In the genomic region with DNA sequence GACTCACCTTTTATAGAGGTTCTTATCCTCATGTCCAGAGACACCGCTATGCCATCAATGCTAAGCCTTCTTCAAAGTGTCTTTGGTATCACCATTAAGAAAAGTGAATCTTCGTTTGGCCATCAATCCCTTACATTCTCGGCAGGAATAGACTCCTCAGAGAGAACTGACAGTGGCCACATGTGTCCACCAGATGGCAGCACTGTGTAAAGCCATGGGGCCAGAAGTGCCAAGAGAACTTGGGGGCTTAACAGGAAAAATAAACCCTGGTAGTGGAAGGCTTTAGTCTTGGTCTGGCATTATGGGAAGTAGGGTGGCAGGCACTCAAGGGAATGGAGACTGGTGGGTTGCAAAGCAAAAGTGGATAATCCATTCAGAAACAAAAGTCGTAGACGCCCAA, we compare ENCODE assay signal across 9 mouse cellular contexts. TPM values are rescaled to one million over a fixed set of nuclear protein-coding genes. Genes with fewer than 3 reads are reported as not detected.
DNase-seq lines count a peak whose midpoint lies in the region; ATAC-seq and TF ChIP-seq lines count a peak whose summit lies in the region.
"Had no signal": no experiment of that assay in that cellular context is flagged by ENCODE, and none has a peak within 500 bp of the region (broad histone marks: within the 10 kb centered on the region; RNA-seq: fewer than 3 reads in every experiment).

No protein-coding gene starts in this region.

- no peak for ATAC-seq in hindbrain, embryonic 11.5 days (ENCODE audit: low FRiP score)
- ATAC-seq in hindbrain, embryonic 16.5 days = no peak
- no peak for ATAC-seq in G1E (ENCODE audit: extremely low read depth, insufficient number of reproducible peaks, low FRiP score, poor library complexity, severe bottlenecking)
- peak; percentile 68 for ATAC-seq in megakaryocyte progenitor cell, adult 5-6 weeks (replicated peaks; ENCODE audit: poor library complexity)

- 50% methylated on average over 5 of the region's 5 CpGs for WGBS in hindbrain, embryonic 11.5 days
- WGBS in hindbrain, embryonic 16.5 days = 57% methylated on average over 5 of the region's 5 CpGs

- peak; percentile 43 for TF ChIP-seq CTCF in G1E (IDR thresholded peaks at IDR 0.05; ENCODE audit: low read depth, low read length)

- H3K27me3 ChIP-seq in hindbrain, embryonic 11.5 days (ENCODE audit: control insufficient read depth, insufficient read depth, low read length) = peaks cover 2% of the 10 kb centered on the region; the same call in 1 of the 2 replicates
- H3K27me3 ChIP-seq in hindbrain, embryonic 16.5 days (replicated peaks; ENCODE audit: control insufficient read depth, insufficient read depth, low read length) = no peaks in the 10 kb centered on the region; the same call in 1 of the 2 replicates
- H3K27me3 ChIP-seq in G1E (ENCODE audit: insufficient read depth, low read length) = no peaks in the 10 kb centered on the region; the same call in 1 of the 2 replicates

- no peak overlapping the region for H3K9ac ChIP-seq in hindbrain, embryonic 11.5 days (ENCODE audit: low read depth, low read length)
- H3K9ac ChIP-seq in hindbrain, embryonic 16.5 days (ENCODE audit: low read depth, low read length) = no peak overlapping the region
- H3K9ac ChIP-seq: midbrain, embryonic 12.5 days had no signal

- no peak overlapping the region for H3K4me2 ChIP-seq in hindbrain, embryonic 11.5 days (replicated peaks; ENCODE audit: low read depth, low read length)
- no peak overlapping the region for H3K4me2 ChIP-seq in hindbrain, embryonic 16.5 days (ENCODE audit: low read length)
- H3K4me2 ChIP-seq: midbrain, embryonic 12.5 days had no signal

- H3K4me3 ChIP-seq in hindbrain, embryonic 11.5 days (ENCODE audit: low read depth, low read length) = no peak overlapping the region
- no peak overlapping the region for H3K4me3 ChIP-seq in hindbrain, embryonic 16.5 days (ENCODE audit: low read length)
- no peak overlapping the region for H3K4me3 ChIP-seq in G1E (ENCODE audit: low read depth, low read length)
- H3K4me3 ChIP-seq: midbrain, embryonic 12.5 days had no signal

- peak; percentile 81 for DNase-seq in hindbrain, embryonic 11.5 days (ENCODE audit: low spot score)
- DNase-seq in G1E (ENCODE audit: low spot score) = peak; percentile 9
- peak; percentile 73 for DNase-seq in cerebellum, adult 9-10 months
- DNase-seq in gastrocnemius, postnatal 4 days (ENCODE audit: low spot score in 2 of 2) = peak; percentile 43 to 61
- peak; percentile 73 to 82 for DNase-seq in layer of hippocampus, postnatal 14 days (ENCODE audit: low spot score in 2 of 2)
- DNase-seq in thymus, postnatal 25 days = peak; percentile 35

- H3K36me3 ChIP-seq in hindbrain, embryonic 11.5 days (ENCODE audit: control insufficient read depth, insufficient read depth, low read length) = no peaks in the 10 kb centered on the region
- no peaks in the 10 kb centered on the region for H3K36me3 ChIP-seq in hindbrain, embryonic 16.5 days (ENCODE audit: control insufficient read depth, insufficient read depth, low read length)
- H3K36me3 ChIP-seq in G1E (replicated peaks) = no peaks in the 10 kb centered on the region
- H3K36me3 ChIP-seq: midbrain, embryonic 12.5 days had no signal

- H3K4me1 ChIP-seq in hindbrain, embryonic 11.5 days (replicated peaks; ENCODE audit: control insufficient read depth, insufficient read depth, low read length) = no peaks in the 10 kb centered on the region
- peaks cover 19% of the 10 kb centered on the region for H3K4me1 ChIP-seq in hindbrain, embryonic 16.5 days (ENCODE audit: control insufficient read depth, insufficient read depth, low read depth, low read length)
- no peaks in the 10 kb centered on the region for H3K4me1 ChIP-seq in G1E (ENCODE audit: insufficient read depth, low read depth, low read length)

- no peaks in the 10 kb centered on the region for H3K9me3 ChIP-seq in hindbrain, embryonic 11.5 days (ENCODE audit: control insufficient read depth, low read length)
- no peaks in the 10 kb centered on the region for H3K9me3 ChIP-seq in hindbrain, embryonic 16.5 days (ENCODE audit: control insufficient read depth, low read length)
- peaks cover 26% of the 10 kb centered on the region for H3K9me3 ChIP-seq in G1E (replicated peaks)
- H3K9me3 ChIP-seq: midbrain, embryonic 12.5 days had no signal

- no peak overlapping the region for H3K27ac ChIP-seq in hindbrain, embryonic 11.5 days (ENCODE audit: low read depth, low read length)
- H3K27ac ChIP-seq in hindbrain, embryonic 16.5 days (ENCODE audit: low read depth, low read length) = no peak overlapping the region
- H3K27ac ChIP-seq: midbrain, embryonic 12.5 days had no signal

RNA-seq across cellular contexts. Expression of a gene that starts 2.3 kb away (rescaled TPM):
- polyA plus RNA-seq in hindbrain, embryonic 11.5 days (2014; fragmentation: Nextera tagmentation; extraction: Ambion mirVana) = 4.1 and 5.2 TPM in 2 replicates
- polyA plus RNA-seq in hindbrain, embryonic 16.5 days (2015; fragmentation: Nextera tagmentation; extraction: Ambion mirVana) = 18.6 and 20.9 TPM in 2 replicates
- total RNA-seq in G1E (2014; fragmentation: Nextera tagmentation) (not detected in 2 replicates), G1E (2017) (not detected in 2 replicates)
- not detected in 2 replicates for polyA plus RNA-seq in G1E (2012)
- 10 to 100 TPM; 15.3 to 16.8 TPM for total RNA-seq in gastrocnemius, postnatal 4 days (2021)
- total RNA-seq in layer of hippocampus, postnatal 14 days (2021) = 10 to 100 TPM; 64.1 to 69.5 TPM
- total RNA-seq in megakaryocyte progenitor cell, adult 5-6 weeks (2015) = 0.05 TPM in 1 of 2 replicates, not detected in the other
- total RNA-seq in megakaryocyte progenitor cell, adult 5-6 weeks (2017) = 0.12 and 0.44 TPM in 2 replicates

Comparison
In these comparisons a context has a peak if more than half of its experiments do, and no peak if none do; other contexts are left out.
1. DNase-seq: peak in every context shown above with its lines; median percentile 81 in hindbrain, embryonic 11.5 days; 78 in layer of hippocampus, postnatal 14 days; 73 in cerebellum, adult 9-10 months; 52 in gastrocnemius, postnatal 4 days; 35 in thymus, postnatal 25 days; 9 in G1E.
2. RNA of a gene that starts 2.3 kb away (total RNA-seq): 64.1 to 69.5 TPM in layer of hippocampus, postnatal 14 days and 15.3 to 16.8 TPM in gastrocnemius, postnatal 4 days; 0.05 to 0.44 TPM in megakaryocyte progenitor cell, adult 5-6 weeks and not detected in G1E; every median in the first group is over 10 times any median in the second.